Mouse (Mus musculus) myocyte (in vitro differentiated cells): Measurements from ENCODE around the gene Wipf2. TPM values are rescaled to one million over a fixed set of nuclear protein-coding genes. Genes with fewer than 3 reads are reported as not detected.
A peak's percentile ranks its signal among the peaks of the same experiment; 100 is the strongest.
"Not testable (repeated sequence)": the region's sequence is repeated elsewhere in the genome, so short reads cannot be mapped to it uniquely, and the experiment has no call there.

ENCODE experiments used
- H3K27me3 ChIP-seq: one replicate; pipeline ENCODE4 v1.6.1; 2011; ENCODE audit not compliant: control insufficient read depth, insufficient read depth, insufficient read length
- H3K36me3 ChIP-seq: one replicate; pipeline ENCODE4 v1.6.1; 2011; ENCODE audit not compliant: control insufficient read depth, insufficient read depth
- H3K4me2 ChIP-seq: one replicate; pipeline ENCODE4 v1.6.1; 2011; ENCODE audit warnings: low read depth, control low read depth
- H3K4me3 ChIP-seq: one replicate; pipeline ENCODE4 v1.5.1; 2011; ENCODE audit warnings: mild to moderate bottlenecking, control low read depth, moderate library complexity
- H3K79me2 ChIP-seq: one replicate; pipeline ENCODE4 v1.6.1; 2011; ENCODE audit not compliant: control insufficient read depth, insufficient read depth
- H3ac ChIP-seq: one replicate; pipeline ENCODE4 v1.6.1; 2011; ENCODE audit not compliant: control insufficient read depth, insufficient read length
- CEBPB ChIP-seq: IDR thresholded peaks from 2 replicates; pipeline ENCODE4 v1.6.1; 2011; ENCODE audit warnings: mild to moderate bottlenecking, moderate library complexity; ENCODE audit not compliant: poor library complexity, insufficient read depth, severe bottlenecking
- E2F4 ChIP-seq: IDR thresholded peaks from one replicate; pipeline ENCODE4 v1.6.1; 2011; ENCODE audit warnings: mild to moderate bottlenecking, control low read depth, moderate library complexity; ENCODE audit not compliant: insufficient read depth
- MAX ChIP-seq: IDR thresholded peaks from one replicate; pipeline ENCODE4 v1.6.1; 2011; ENCODE audit warnings: low read depth, mild to moderate bottlenecking, control low read depth
- MYOD1 ChIP-seq, 3 experiments: IDR thresholded peaks; one replicate each; pipeline ENCODE4 v1.6.1; 2011; ENCODE audit warnings: control low read depth in 2 of 3, low read depth in 2 of 3, mild to moderate bottlenecking in 2 of 3, moderate library complexity in 1 of 3; ENCODE audit not compliant: insufficient read length in 2 of 3, control insufficient read depth in 1 of 3
- MYOG ChIP-seq, 3 experiments: IDR thresholded peaks; one replicate each; pipeline ENCODE4 v1.6.1; 2011; ENCODE audit warnings: control low read depth in 2 of 3, low read depth in 2 of 3, mild to moderate bottlenecking in 2 of 3; ENCODE audit not compliant: insufficient read length in 2 of 3, control insufficient read depth in 1 of 3, insufficient read depth in 1 of 3
- POLR2A ChIP-seq: IDR thresholded peaks from one replicate; pipeline ENCODE4 v1.6.1; 2011; ENCODE audit warnings: low read depth, mild to moderate bottlenecking, control low read depth, moderate library complexity; ENCODE audit not compliant: insufficient read length
- POLR2AphosphoS2 ChIP-seq: IDR thresholded peaks from one replicate; pipeline ENCODE4 v1.6.1; 2011; ENCODE audit warnings: low read depth, control low read depth; ENCODE audit not compliant: insufficient read length
- REST ChIP-seq: IDR thresholded peaks from one replicate; pipeline ENCODE4 v1.6.1; 2011; ENCODE audit warnings: mild to moderate bottlenecking, control low read depth, moderate library complexity; ENCODE audit not compliant: insufficient read depth, insufficient read length
- SRF ChIP-seq: IDR thresholded peaks from one replicate; pipeline ENCODE4 v1.6.1; 2011; ENCODE audit warnings: low read depth; ENCODE audit not compliant: control insufficient read depth, insufficient read length
- TCF12 ChIP-seq: IDR thresholded peaks from one replicate; pipeline ENCODE4 v1.6.1; 2011; ENCODE audit warnings: mild to moderate bottlenecking, control low read depth; ENCODE audit not compliant: poor library complexity, insufficient read depth, severe bottlenecking
- TCF3 ChIP-seq: IDR thresholded peaks from one replicate; pipeline ENCODE4 v1.6.1; 2011; ENCODE audit warnings: low read depth, control low read depth; ENCODE audit not compliant: insufficient read length
- USF1 ChIP-seq: IDR thresholded peaks from one replicate; pipeline ENCODE4 v1.6.1; 2011; ENCODE audit warnings: low read depth, mild to moderate bottlenecking, control low read depth, moderate library complexity
- polyA plus RNA-seq: library from polyadenylated mRNA; unstranded; fragments of >200 nt; fragmentation: generic; extraction: Trizol; gene quantifications from one replicate; pipeline ENCODE4 v1.2.1, GENCODE M21; 2012; ENCODE audit warnings: missing spikeins

Wipf2 gene
- polyA plus RNA-seq, result 5.3 TPM

- peak within 1 kb of the TSS; percentile 84 for H3K4me3 ChIP-seq
- H3K36me3 ChIP-seq, result peaks cover 7% of the 10 kb centered on the region
- H3ac ChIP-seq, result peak within 1 kb of the TSS; percentile 47
- H3K27me3 ChIP-seq, result no peaks in the 10 kb centered on the region
- TF ChIP-seq POLR2A, result peak; percentile 68
- peak; percentile 36 for TF ChIP-seq MAX
- TF ChIP-seq POLR2AphosphoS2, result peak; percentile 75
- peak; percentile 60 for TF ChIP-seq USF1
- no peak for TF ChIP-seq TCF12
- TF ChIP-seq MYOG (IDR thresholded peaks at IDR 0.05; ENCODE audit: control insufficient read depth in 1 of 3, insufficient read depth in 1 of 3, insufficient read length in 2 of 3, low read depth in 2 of 3), result peak in 1 of 3 experiments; percentile 3
- H3K79me2 ChIP-seq, result peaks cover 20% of the 10 kb centered on the region
- H3K4me2 ChIP-seq, result peak within 1 kb of the TSS; percentile 87
Measured at GRCm38 (mm10) chr11:98863028-98863750, at the start of gene Wipf2. Gene Wipf2 (plus strand): TSS chr11:98863638.

GRCm38 (mm10) chr11:98816706-98817239 lies 46.7 kb upstream of the Wipf2 start:
- peaks cover 51% of the 10 kb centered on the region for H3K36me3 ChIP-seq
- no peak overlapping the region for H3K4me2 ChIP-seq
- no peak overlapping the region for H3ac ChIP-seq
- no peak overlapping the region for H3K4me3 ChIP-seq
- H3K79me2 ChIP-seq, result peaks cover 81% of the 10 kb centered on the region
- no peak for TF ChIP-seq SRF
- no peak for TF ChIP-seq POLR2AphosphoS2
- TF ChIP-seq REST, result no peak
- TF ChIP-seq CEBPB, result no peak
- TF ChIP-seq MYOG (IDR thresholded peaks at IDR 0.05; ENCODE audit: control insufficient read depth in 1 of 3, insufficient read depth in 1 of 3, insufficient read length in 2 of 3, low read depth in 2 of 3), result no peak
- TF ChIP-seq USF1, result no peak
- no peak for TF ChIP-seq MAX
- TF ChIP-seq E2F4, result no peak
- TF ChIP-seq MYOD1 (IDR thresholded peaks at IDR 0.05; ENCODE audit: control insufficient read depth in 1 of 3, insufficient read length in 2 of 3, low read depth in 2 of 3), result no peak
- no peak for TF ChIP-seq TCF3
- no peak for TF ChIP-seq POLR2A
- TF ChIP-seq TCF12, result no peak
- H3K27me3 ChIP-seq, result no peaks in the 10 kb centered on the region

- Histone ChIP-seq H3K36me3 (peaks cover 51% of the 10 kb centered on the region), H3K79me2 (peaks cover 66% of the 10 kb centered on the region), H3ac (no peak overlapping the region), H3K4me3 (no peak overlapping the region), H3K4me2 (no peak overlapping the region), H3K27me3 (no peaks in the 10 kb centered on the region)
- TF ChIP-seq TCF3 (no peak), MYOG (IDR thresholded peaks at IDR 0.05; ENCODE audit: control insufficient read depth in 1 of 3, insufficient read depth in 1 of 3, insufficient read length in 2 of 3, low read depth in 2 of 3) (no peak), POLR2AphosphoS2 (no peak), CEBPB (no peak), E2F4 (no peak), TCF12 (no peak), REST (no peak), MYOD1 (IDR thresholded peaks at IDR 0.05; ENCODE audit: control insufficient read depth in 1 of 3, insufficient read length in 2 of 3, low read depth in 2 of 3) (no peak), SRF (no peak), USF1 (no peak), MAX (no peak), POLR2A (no peak)
Measured at GRCm38 (mm10) chr11:98820968-98821367, 42.5 kb upstream of the Wipf2 start.

GRCm38 (mm10) chr11:98826071-98826470 lies 37.4 kb upstream of the Wipf2 start:
- H3K4me3 ChIP-seq, H3K4me2 ChIP-seq, H3ac ChIP-seq, H3K27me3 ChIP-seq: not testable (repeated sequence)
- Histone ChIP-seq H3K79me2 (peaks cover 31% of the 10 kb centered on the region), H3K36me3 (peaks cover 62% of the 10 kb centered on the region)

GRCm38 (mm10) chr11:98827877-98828276 lies 35.6 kb upstream of the Wipf2 start:
- Histone ChIP-seq H3K27me3 (no peaks in the 10 kb centered on the region), H3K79me2 (peaks cover 31% of the 10 kb centered on the region), H3K4me2 (no peak overlapping the region), H3K36me3 (peaks cover 67% of the 10 kb centered on the region), H3K4me3 (no peak overlapping the region), H3ac (no peak overlapping the region)
- TF ChIP-seq MYOG (IDR thresholded peaks at IDR 0.05; ENCODE audit: control insufficient read depth in 1 of 3, insufficient read depth in 1 of 3, insufficient read length in 2 of 3, low read depth in 2 of 3), result no peak
- TF ChIP-seq TCF12, result no peak
